Mouse (Mus musculus): ENCODE results near the gene Atp11b. TPM values are rescaled to one million over a fixed set of nuclear protein-coding genes. Genes with fewer than 3 reads are reported as not detected.

The Atp11b gene
- 159 and 183 TPM in 2 replicates for total RNA-seq (2017)

DNA sequence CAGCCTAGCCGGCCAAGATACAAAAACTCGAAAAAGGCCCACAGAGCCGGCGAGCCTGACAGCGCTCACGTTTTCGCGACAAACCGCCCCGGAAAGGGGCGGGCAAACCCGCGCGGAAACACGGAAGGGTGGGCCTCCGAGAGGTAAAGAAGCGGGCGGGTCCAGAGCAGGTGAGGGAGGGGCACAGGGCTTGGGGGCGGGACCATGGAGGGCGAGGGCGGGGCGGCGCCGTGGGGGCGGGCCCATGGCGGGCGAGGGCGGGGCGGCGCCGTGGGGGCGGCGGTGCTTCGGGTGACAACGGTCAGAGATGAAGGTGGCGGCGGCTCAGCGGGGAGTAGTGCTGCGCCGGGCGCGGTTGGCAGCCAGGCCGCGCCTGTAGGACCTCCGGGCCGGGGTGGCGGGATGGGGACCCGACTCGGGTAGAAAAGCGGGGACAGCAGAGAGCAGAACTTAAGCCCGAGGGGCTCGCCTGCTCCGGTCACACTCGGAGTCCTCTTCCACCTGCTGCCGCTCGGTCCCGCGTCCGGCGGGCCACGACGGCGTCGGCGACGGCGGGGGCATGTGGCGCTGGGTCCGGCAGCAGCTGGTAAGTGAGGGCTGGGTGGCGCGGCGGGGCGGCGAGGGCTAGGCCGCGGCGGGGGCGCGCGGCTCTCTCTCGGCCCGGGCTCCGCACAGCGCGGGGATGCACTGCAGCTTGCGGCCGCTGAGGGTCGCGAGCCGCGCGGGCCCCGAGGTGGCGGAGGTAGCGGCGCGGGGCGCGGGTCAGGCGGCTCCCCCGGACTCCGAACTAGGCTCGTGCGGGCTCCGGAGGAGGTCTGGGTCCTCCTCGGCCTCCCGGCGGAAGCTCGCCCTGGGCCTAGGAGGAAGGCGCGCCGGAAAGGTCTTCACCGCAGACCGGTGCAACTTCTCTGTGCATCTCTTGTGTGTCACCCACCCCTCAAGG is at the start of gene Atp11b:
Gene Atp11b, plus strand, starts transcription at position 282 of the 943 bp plus-strand sequence.
- peak; percentile 90 to 92 for ATAC-seq (replicated peaks in 1 of 2; ENCODE audit: insufficient read depth in 1 of 2, low FRiP score in 2 of 2, low TSS enrichment in 1 of 2, low read depth in 1 of 2, poor library complexity in 2 of 2, severe bottlenecking in 2 of 2)

DNA sequence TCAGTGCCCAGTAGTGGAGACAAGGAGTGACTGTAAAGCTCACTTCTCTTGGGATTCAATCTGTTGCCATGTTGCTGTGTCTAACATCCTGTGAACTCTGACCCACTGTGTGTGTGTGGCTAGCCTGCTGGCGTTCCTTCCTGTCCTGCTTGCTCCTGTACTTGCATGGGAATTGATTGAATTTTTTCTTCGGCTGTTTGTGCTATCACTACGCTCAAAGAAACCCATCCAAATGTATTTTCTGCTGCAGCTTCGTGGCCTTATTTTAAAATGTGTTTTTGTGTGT is 49.6 kb upstream of the Atp11b start:
- no peak for ATAC-seq (replicated peaks in 1 of 2; ENCODE audit: insufficient read depth in 1 of 2, low FRiP score in 2 of 2, low TSS enrichment in 1 of 2, low read depth in 1 of 2, poor library complexity in 2 of 2, severe bottlenecking in 2 of 2)

DNA sequence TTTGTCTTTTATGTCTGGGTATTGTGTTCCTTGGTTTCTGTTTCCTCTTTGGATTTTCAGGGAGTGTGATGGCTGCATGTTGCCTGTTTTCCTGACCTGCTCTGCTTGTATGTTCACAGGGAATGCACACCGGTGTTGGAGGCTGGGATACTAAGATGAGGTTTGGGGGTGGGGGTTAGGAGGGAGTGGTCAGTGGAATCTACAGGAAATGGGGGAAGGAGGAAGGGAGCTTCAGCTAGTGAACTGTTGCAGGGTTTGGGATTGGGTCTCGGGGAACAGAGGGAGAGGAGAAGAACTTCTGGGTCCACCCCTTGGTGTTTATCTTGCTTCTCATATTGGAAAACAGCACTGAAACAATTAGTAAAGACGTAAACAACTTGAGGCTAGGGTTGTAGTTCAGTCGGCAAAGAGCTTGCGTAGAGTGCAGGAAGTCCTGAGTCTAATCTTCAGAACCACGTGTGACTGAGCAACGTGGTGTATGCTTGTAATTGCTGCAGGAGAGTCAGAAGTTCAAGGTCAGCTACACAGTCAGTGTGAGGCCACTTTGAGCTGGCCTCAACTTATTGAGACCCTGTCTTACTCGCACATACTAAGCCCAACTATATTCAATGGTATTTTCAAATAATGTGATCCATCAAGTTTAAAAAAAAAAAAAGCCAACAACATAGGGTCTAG is 34.2 kb upstream of the Atp11b start:
- ATAC-seq (replicated peaks in 1 of 2; ENCODE audit: insufficient read depth in 1 of 2, low FRiP score in 2 of 2, low TSS enrichment in 1 of 2, low read depth in 1 of 2, poor library complexity in 2 of 2, severe bottlenecking in 2 of 2) = no peak

GRCm38 (mm10) chr3:35720801-35721200 is 33.1 kb upstream of the Atp11b start:
- ATAC-seq (replicated peaks in 1 of 2; ENCODE audit: insufficient read depth in 1 of 2, low FRiP score in 2 of 2, low TSS enrichment in 1 of 2, low read depth in 1 of 2, poor library complexity in 2 of 2, severe bottlenecking in 2 of 2) = peak; percentile 62 to 84

- ATAC-seq (replicated peaks in 1 of 2; ENCODE audit: insufficient read depth in 1 of 2, low FRiP score in 2 of 2, low TSS enrichment in 1 of 2, low read depth in 1 of 2, poor library complexity in 2 of 2, severe bottlenecking in 2 of 2) = peak in 1 of 2 experiments; percentile 71; a peak in 2 of 4 replicates
Measured at GRCm38 (mm10) chr3:35721818-35722446, 32.0 kb upstream of the Atp11b start.

DNA sequence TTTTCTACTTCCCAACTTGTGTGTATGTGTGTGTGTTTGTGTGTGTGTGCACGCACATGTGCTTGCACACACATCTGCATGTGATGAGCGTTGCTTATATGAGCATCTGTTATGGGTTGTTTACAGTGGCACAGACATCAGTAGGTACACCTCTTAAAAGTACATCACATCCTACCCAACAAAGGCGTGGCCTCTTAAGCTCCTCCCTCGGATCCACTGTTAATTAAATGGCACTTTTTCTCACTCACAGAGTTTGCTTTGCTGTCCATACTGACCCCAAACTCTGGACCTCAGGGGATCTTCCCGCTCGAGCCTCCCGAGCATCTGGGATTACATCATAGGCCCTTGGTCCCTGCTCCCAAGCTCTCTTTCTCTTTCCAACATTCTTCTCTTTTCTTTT is 31.1 kb upstream of the Atp11b start:
- ATAC-seq (replicated peaks in 1 of 2; ENCODE audit: insufficient read depth in 1 of 2, low FRiP score in 2 of 2, low TSS enrichment in 1 of 2, low read depth in 1 of 2, poor library complexity in 2 of 2, severe bottlenecking in 2 of 2) = no peak

- ATAC-seq (replicated peaks in 1 of 2; ENCODE audit: insufficient read depth in 1 of 2, low FRiP score in 2 of 2, low TSS enrichment in 1 of 2, low read depth in 1 of 2, poor library complexity in 2 of 2, severe bottlenecking in 2 of 2) = no peak
Measured at GRCm38 (mm10) chr3:35723586-35724322, 30.2 kb upstream of the Atp11b start.

GRCm38 (mm10) chr3:35725096-35725495 is 28.8 kb upstream of the Atp11b start:
- no peak for ATAC-seq (replicated peaks in 1 of 2; ENCODE audit: insufficient read depth in 1 of 2, low FRiP score in 2 of 2, low TSS enrichment in 1 of 2, low read depth in 1 of 2, poor library complexity in 2 of 2, severe bottlenecking in 2 of 2)

GRCm38 (mm10) chr3:35726936-35727335 is 27.0 kb upstream of the Atp11b start:
- no peak for ATAC-seq (replicated peaks in 1 of 2; ENCODE audit: insufficient read depth in 1 of 2, low FRiP score in 2 of 2, low TSS enrichment in 1 of 2, low read depth in 1 of 2, poor library complexity in 2 of 2, severe bottlenecking in 2 of 2)

- ATAC-seq (replicated peaks in 1 of 2; ENCODE audit: insufficient read depth in 1 of 2, low FRiP score in 2 of 2, low TSS enrichment in 1 of 2, low read depth in 1 of 2, poor library complexity in 2 of 2, severe bottlenecking in 2 of 2) = no peak
Measured at GRCm38 (mm10) chr3:35729490-35729889, 24.4 kb upstream of the Atp11b start.

- peak; percentile 93 to 96 for ATAC-seq (replicated peaks in 1 of 2; ENCODE audit: insufficient read depth in 1 of 2, low FRiP score in 2 of 2, low TSS enrichment in 1 of 2, low read depth in 1 of 2, poor library complexity in 2 of 2, severe bottlenecking in 2 of 2)
Measured at GRCm38 (mm10) chr3:35731981-35732777, 21.7 kb upstream of the Atp11b start.

- ATAC-seq (replicated peaks in 1 of 2; ENCODE audit: insufficient read depth in 1 of 2, low FRiP score in 2 of 2, low TSS enrichment in 1 of 2, low read depth in 1 of 2, poor library complexity in 2 of 2, severe bottlenecking in 2 of 2) = peak in 1 of 2 experiments; percentile 11; a peak in 1 of 4 replicates
Measured at GRCm38 (mm10) chr3:35732778-35733147, 21.1 kb upstream of the Atp11b start.

GRCm38 (mm10) chr3:35734509-35734908 is 19.4 kb upstream of the Atp11b start:
- no peak for ATAC-seq (replicated peaks in 1 of 2; ENCODE audit: insufficient read depth in 1 of 2, low FRiP score in 2 of 2, low TSS enrichment in 1 of 2, low read depth in 1 of 2, poor library complexity in 2 of 2, severe bottlenecking in 2 of 2)

GRCm38 (mm10) chr3:35738071-35738470 is 15.8 kb upstream of the Atp11b start:
- no peak for ATAC-seq (replicated peaks in 1 of 2; ENCODE audit: insufficient read depth in 1 of 2, low FRiP score in 2 of 2, low TSS enrichment in 1 of 2, low read depth in 1 of 2, poor library complexity in 2 of 2, severe bottlenecking in 2 of 2)

DNA sequence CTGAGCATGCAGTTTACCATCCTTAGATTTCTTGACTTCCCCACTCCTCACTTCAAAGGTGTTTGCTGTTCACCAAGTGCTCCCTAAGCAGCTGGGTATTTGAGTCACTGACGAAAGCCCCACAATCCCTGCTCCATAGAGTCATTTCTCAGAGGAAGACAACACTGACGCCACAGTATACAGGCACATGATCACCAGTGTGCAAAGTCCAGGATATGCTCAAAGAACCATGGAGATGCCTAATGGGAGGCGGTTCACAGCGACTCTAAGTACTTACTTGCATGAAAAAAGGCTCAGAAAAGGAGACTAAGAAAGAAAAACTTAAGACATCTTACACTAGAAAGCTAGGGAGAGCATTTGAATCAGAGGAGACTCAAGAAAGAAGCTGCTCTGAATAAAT is 8.9 kb upstream of the Atp11b start:
- no peak for ATAC-seq (replicated peaks in 1 of 2; ENCODE audit: insufficient read depth in 1 of 2, low FRiP score in 2 of 2, low TSS enrichment in 1 of 2, low read depth in 1 of 2, poor library complexity in 2 of 2, severe bottlenecking in 2 of 2)

GRCm38 (mm10) chr3:35746840-35747456 is 7.0 kb upstream of the Atp11b start:
- peak; percentile 46 to 65; a peak in 2 of 4 replicates for ATAC-seq (replicated peaks in 1 of 2; ENCODE audit: insufficient read depth in 1 of 2, low FRiP score in 2 of 2, low TSS enrichment in 1 of 2, low read depth in 1 of 2, poor library complexity in 2 of 2, severe bottlenecking in 2 of 2)
